8 mouse cellular contexts compared by ENCODE assay signal in genomic region chr17:75464983-75465634, GRCm38 (mm10). TPM values are rescaled to one million over a fixed set of nuclear protein-coding genes. Genes with fewer than 3 reads are reported as not detected.
A peak's percentile ranks its signal among the peaks of the same experiment; 100 is the strongest.
DNase-seq lines count a peak whose midpoint lies in the region; ATAC-seq and TF ChIP-seq lines count a peak whose summit lies in the region.

No protein-coding gene starts in this region.

- 18% methylated on average over 15 of the region's 15 CpGs for WGBS in hindbrain, embryonic 15.5 days

- H3K9ac ChIP-seq in hindbrain, embryonic 15.5 days, result no peak overlapping the region

- no peak for TF ChIP-seq CTCF in gastrocnemius, adult 2 months (IDR thresholded peaks at IDR 0.05)
- no peak for TF ChIP-seq CTCF in left cerebral cortex, adult 2 months (IDR thresholded peaks at IDR 0.05)

- peak; percentile 78 for ATAC-seq in hindbrain, embryonic 15.5 days (ENCODE audit: low FRiP score, low read depth)
- no peak for ATAC-seq in inflammation-experienced regulatory T-cells, adult 6 months

- H3K4me2 ChIP-seq in hindbrain, embryonic 15.5 days, result peak overlapping the region; percentile 45

- peak overlapping the region; percentile 69 for H3K4me3 ChIP-seq in gastrocnemius, adult 2 months
- H3K4me3 ChIP-seq in hindbrain, embryonic 15.5 days, result no peak overlapping the region
- peak overlapping the region; percentile 26 for H3K4me3 ChIP-seq in left cerebral cortex, adult 2 months

- H3K27ac ChIP-seq in gastrocnemius, adult 2 months, result peak overlapping the region; percentile 96
- H3K27ac ChIP-seq in hindbrain, embryonic 15.5 days (replicated peaks), result no peak overlapping the region
- H3K27ac ChIP-seq in left cerebral cortex, adult 2 months, result peak overlapping the region; percentile 81

- H3K27me3 ChIP-seq in hindbrain, embryonic 15.5 days, result no peaks in the 10 kb centered on the region

- intact Hi-C loops in gastrocnemius, adult 2 months (cut with DNase I), result no loop called here
- intact Hi-C loops in left cerebral cortex, adult 2 months (cut with DNase I), result loop anchor here (5.0 kb wide), 1 partner anchor 72 kb away; no protein-coding TSS in a partner anchor

- H3K9me3 ChIP-seq in hindbrain, embryonic 15.5 days, result no peaks in the 10 kb centered on the region

- no peaks in the 10 kb centered on the region for H3K36me3 ChIP-seq in hindbrain, embryonic 15.5 days

- peaks cover 16% of the 10 kb centered on the region for H3K4me1 ChIP-seq in hindbrain, embryonic 15.5 days (replicated peaks)

- DNase-seq in R1 (ENCODE audit: low read depth, low spot score), result peak; percentile 69
- DNase-seq in cerebellum, postnatal 36 days, result peak; percentile 4 to 18
- peak; percentile 96 for DNase-seq in gastrocnemius, adult 2 months
- DNase-seq in left cerebral cortex, adult 2 months (ENCODE audit: extremely low spot score in 1 of 2, low spot score in 2 of 2), result peak; percentile 59 to 62
- DNase-seq in lung, postnatal 36 days, result peak; percentile 86
- DNase-seq in right cerebral cortex, postnatal 10 days (ENCODE audit: low spot score in 2 of 2), result peak; percentile 89 to 92

RNA-seq across cellular contexts. Expression of gene Rasgrp3, which starts 29.4 kb away (rescaled TPM):
- total RNA-seq in gastrocnemius, adult 2 months (2021), result 10 to 100 TPM; 31.2 to 52.3 TPM
- 5.2 and 7.7 TPM in 2 replicates for polyA plus RNA-seq in hindbrain, embryonic 15.5 days (2015; fragmentation: Nextera tagmentation; extraction: Ambion mirVana)
- total RNA-seq in left cerebral cortex, adult 2 months (2021), result 1 to 10 TPM; 7.4 to 9.0 TPM
- polyA plus RNA-seq in inflammation-experienced regulatory T-cells, adult 6 months (2017; shearing (Covaris generic)), result 1 to 10 TPM in 1 of 3 experiments, under 1 TPM in 1, not detected in 1; 0.65 to 1.3 TPM

Comparison
In these comparisons a context has a peak if more than half of its experiments do, and no peak if none do; other contexts are left out.
1. DNase-seq: peak in every context shown above with its lines; median percentile 96 in gastrocnemius, adult 2 months; 90 in right cerebral cortex, postnatal 10 days; 86 in lung, postnatal 36 days; 69 in R1; 60 in left cerebral cortex, adult 2 months; 11 in cerebellum, postnatal 36 days.